Mouse (Mus musculus) forebrain, embryonic 15.5 days (tissue): Measurements from ENCODE around the gene Wdr70. TPM values are rescaled to one million over a fixed set of nuclear protein-coding genes. Genes with fewer than 3 reads are reported as not detected.

Source experiments
- ATAC-seq: fragments of 200-750 bp; cut with Nextera tagmentation; replicated peaks from 2 replicates; pipeline ENCODE4 v1.8.0; 2017; ENCODE audit warnings: mild to moderate bottlenecking, moderate TSS enrichment, moderate library complexity
- H3K27ac ChIP-seq: fragments of 300-500 bp; sonication (generic); replicated peaks from 2 replicates; pipeline ENCODE4 v1.5.1; 2015; ENCODE audit warnings: mild to moderate bottlenecking, inconsistent platforms
- H3K27me3 ChIP-seq: fragments of 300-500 bp; sonication (generic); 2 replicates; pipeline ENCODE4 v1.6.1; 2015; ENCODE audit warnings: inconsistent platforms
- H3K36me3 ChIP-seq: fragments of 300-500 bp; sonication (generic); 2 replicates; pipeline ENCODE4 v1.6.1; 2015; ENCODE audit warnings: mild to moderate bottlenecking, inconsistent platforms
- H3K4me1 ChIP-seq: fragments of 300-500 bp; sonication (generic); 2 replicates; pipeline ENCODE4 v1.6.1; 2015; ENCODE audit warnings: inconsistent platforms
- H3K4me2 ChIP-seq: fragments of 300-500 bp; sonication (generic); replicated peaks from 2 replicates; pipeline ENCODE4 v1.6.1; 2015; ENCODE audit warnings: mild to moderate bottlenecking, inconsistent platforms
- H3K4me3 ChIP-seq: fragments of 300-500 bp; sonication (generic); 2 replicates; pipeline ENCODE4 v1.5.1; 2015; ENCODE audit warnings: mild to moderate bottlenecking, inconsistent platforms
- H3K9ac ChIP-seq: fragments of 300-500 bp; sonication (generic); replicated peaks from 2 replicates; pipeline ENCODE4 v1.6.1; 2015; ENCODE audit warnings: mild to moderate bottlenecking, inconsistent platforms
- H3K9me3 ChIP-seq: fragments of 300-500 bp; sonication (generic); 2 replicates; pipeline ENCODE4 v1.6.1; 2016; ENCODE audit warnings: inconsistent platforms
- WGBS: fragments of 180-500 bp; shearing (Covaris S2); methylation state at CpG from one replicate; pipeline ENCODE4 v1.1.7; 2015; ENCODE audit warnings: mixed read lengths; 5-methylcytosine and 5-hydroxymethylcytosine counted together
- polyA plus RNA-seq: library from polyadenylated mRNA; unstranded; fragments of >200 nt; fragmentation: Nextera tagmentation; extraction: Ambion mirVana; gene quantifications from 2 replicates; pipeline ENCODE4 v1.2.1, GENCODE M21; 2015

Wdr70 gene
- polyA plus RNA-seq, 1 experiment from 2014 or later: 62.8 TPM

DNA sequence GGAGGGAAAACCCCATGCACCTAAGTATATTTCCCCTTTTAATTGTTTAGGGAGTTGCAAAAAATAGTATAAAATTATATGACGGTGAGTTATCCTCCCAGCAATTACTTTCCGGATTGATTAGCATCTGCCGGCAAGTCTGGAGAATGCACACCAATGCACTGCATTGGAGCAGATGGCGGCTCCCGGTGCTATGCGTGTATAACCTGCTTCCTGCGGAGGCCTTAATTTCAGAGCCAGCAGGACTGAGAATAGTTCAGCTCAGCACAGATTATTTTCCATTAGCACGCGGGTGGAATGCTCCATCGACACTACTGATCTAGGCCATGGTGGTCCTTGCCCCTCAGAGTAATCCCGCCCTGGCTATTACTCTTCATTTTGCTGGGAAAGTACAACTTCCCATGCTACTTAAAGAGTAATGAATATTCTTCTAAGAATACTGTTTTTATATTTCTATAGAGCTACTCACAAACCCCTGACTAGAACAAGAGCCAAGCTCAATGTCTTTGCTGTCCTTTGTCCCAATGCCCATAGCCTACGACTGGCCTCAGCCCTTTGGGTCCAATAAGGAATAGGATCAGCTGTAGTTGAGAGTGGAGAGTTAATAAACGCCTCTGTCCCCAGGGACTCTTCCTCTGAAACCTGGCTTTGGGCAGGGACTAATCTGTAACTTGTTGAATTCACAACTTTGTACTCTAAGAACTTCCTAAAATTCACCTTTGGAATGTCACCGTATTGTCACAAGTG lies 176.5 kb downstream of the Wdr70 start:
- ATAC-seq: no peak
- H3K4me2 ChIP-seq: no peak overlapping the region
- H3K27me3 ChIP-seq: no peaks in the 10 kb centered on the region
- H3K27ac ChIP-seq: no peak overlapping the region
- no peaks in the 10 kb centered on the region for H3K9me3 ChIP-seq
- H3K4me3 ChIP-seq: no peak overlapping the region
- H3K4me1 ChIP-seq: no peaks in the 10 kb centered on the region
- WGBS: 82% methylated on average over 14 of the region's 14 CpGs
- H3K9ac ChIP-seq: no peak overlapping the region
- H3K36me3 ChIP-seq: no peaks in the 10 kb centered on the region

DNA sequence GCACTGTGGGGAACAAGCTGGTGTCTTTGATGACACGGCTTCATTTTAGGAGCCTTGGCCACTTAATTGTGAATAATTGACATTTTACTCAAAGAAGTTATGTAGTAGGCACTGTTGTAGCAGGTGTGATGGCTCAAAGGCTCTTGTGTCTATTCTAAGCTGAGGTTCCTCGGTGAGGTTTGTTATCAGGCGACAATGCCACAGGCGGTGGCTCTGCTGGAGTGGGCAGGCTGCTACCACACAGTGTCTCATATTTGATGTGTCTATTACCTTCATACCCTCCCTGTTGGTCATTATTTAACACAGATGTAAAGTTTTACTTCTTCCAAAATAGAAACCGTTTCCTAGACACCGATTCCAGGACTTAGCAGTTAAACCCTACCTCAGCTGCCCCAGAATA lies 177.9 kb downstream of the Wdr70 start:
- Histone ChIP-seq H3K27ac (no peak overlapping the region), H3K36me3 (no peaks in the 10 kb centered on the region), H3K9ac (no peak overlapping the region), H3K27me3 (no peaks in the 10 kb centered on the region), H3K4me3 (no peak overlapping the region), H3K4me2 (no peak overlapping the region), H3K9me3 (no peaks in the 10 kb centered on the region), H3K4me1 (no peaks in the 10 kb centered on the region)
- WGBS: 94% methylated on average over 6 of the region's 6 CpGs
- ATAC-seq: no peak

DNA sequence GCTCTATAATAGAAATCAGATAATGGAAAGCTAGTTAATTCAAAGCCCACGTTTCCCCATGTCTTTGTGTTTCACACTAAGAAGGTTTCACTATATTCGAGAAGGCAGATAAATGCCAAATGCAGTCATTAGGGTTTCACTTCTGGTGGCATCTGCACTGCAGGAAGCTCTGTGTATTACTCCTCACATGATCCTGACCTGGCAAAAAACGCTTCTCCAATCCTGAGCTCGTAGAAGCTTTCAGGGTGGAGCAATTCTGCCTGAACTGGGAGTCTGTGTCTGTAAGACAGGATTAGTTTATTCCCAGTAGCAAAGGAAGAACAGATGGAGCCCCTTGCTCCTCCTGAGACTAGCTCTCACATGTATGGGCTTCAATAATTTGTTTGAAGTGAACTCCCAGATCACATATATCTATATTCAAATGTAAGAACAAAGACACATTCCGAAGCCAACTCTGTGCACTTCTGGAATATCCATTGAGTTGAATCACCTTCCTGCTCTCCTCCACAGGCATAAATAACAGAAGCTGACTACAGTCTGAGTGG lies 192.4 kb downstream of the Wdr70 start:
- H3K9me3 ChIP-seq: no peaks in the 10 kb centered on the region
- 0 out of 2 replicates have a peak, but pooled peaks cover 3% of the 10 kb centered on the region for H3K4me1 ChIP-seq
- no peak overlapping the region for H3K4me3 ChIP-seq
- WGBS: 60% methylated on average over 5 of the region's 5 CpGs
- peak; percentile 41; the same call in 1 of the 2 replicates for ATAC-seq
- no peaks in the 10 kb centered on the region for H3K27me3 ChIP-seq
- no peak overlapping the region for H3K4me2 ChIP-seq
- H3K36me3 ChIP-seq: peaks cover 4% of the 10 kb centered on the region
- no peak overlapping the region for H3K9ac ChIP-seq
- 0 out of 2 replicates have a peak overlapping the region, but pooled peaks have one; percentile 25 for H3K27ac ChIP-seq

DNA sequence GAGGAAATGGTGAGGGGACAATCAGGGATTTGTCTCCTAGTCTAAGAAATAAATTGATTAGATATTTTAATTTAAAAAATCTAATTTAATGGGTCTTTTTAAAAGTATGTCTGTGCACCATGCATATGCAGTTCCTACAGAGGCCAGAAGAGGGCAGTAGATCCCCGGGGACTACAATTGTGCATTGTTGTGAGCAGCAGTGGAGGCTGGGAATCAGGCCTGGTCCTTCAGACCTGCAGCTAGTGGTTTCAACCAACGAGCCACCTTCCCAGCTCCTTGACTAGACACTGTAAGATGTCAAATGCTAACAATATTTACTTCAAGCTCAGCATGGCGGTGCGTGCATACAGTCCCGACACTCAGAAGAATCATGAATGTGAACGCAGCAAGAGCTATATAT lies 199.7 kb downstream of the Wdr70 start:
- H3K27me3 ChIP-seq: no peaks in the 10 kb centered on the region
- no peak overlapping the region for H3K4me3 ChIP-seq
- H3K9me3 ChIP-seq: no peaks in the 10 kb centered on the region
- no peaks in the 10 kb centered on the region for H3K36me3 ChIP-seq
- ATAC-seq: no peak
- no peak overlapping the region for H3K27ac ChIP-seq
- 94% methylated on average over 6 of the region's 6 CpGs for WGBS
- no peaks in the 10 kb centered on the region for H3K4me1 ChIP-seq
- H3K9ac ChIP-seq: no peak overlapping the region
- H3K4me2 ChIP-seq: no peak overlapping the region

DNA sequence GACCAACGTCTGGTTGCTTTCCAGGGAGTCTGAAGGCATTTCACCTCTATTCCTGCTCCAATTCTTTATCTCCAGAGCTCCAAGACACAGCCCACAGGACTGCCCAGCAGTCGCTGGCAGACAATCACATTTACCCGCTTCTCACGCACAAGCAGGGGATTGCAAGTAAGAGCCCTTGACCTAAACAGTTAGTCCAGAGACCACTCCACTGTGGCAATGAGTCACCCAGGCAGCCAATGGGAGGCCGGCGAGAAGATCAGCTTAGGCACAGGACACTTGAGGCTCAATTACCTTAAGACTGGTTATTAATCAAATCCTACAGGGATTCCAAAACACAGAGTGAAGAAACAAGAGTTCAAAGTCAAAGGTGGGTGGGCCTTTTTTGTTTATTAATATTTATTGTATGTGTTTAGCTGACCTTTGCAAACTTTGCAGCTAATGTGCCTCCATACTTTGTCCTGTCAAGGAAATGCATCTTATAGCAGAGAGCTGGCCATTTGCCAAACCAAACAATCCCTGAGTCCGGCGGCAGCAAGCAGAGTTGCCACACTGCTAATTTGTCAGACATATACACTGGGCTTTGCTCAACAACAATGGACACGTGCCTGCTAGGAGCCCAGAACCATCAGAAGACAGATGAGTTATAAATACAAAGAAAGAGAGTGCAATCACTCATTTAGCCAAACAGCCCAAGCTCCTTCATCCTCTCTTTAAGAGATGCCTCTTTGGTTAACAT lies 207.3 kb downstream of the Wdr70 start:
- Histone ChIP-seq H3K4me1 (no peaks in the 10 kb centered on the region), H3K27me3 (no peaks in the 10 kb centered on the region), H3K9ac (no peak overlapping the region), H3K36me3 (no peaks in the 10 kb centered on the region), H3K4me2 (no peak overlapping the region), H3K9me3 (no peaks in the 10 kb centered on the region), H3K27ac (no peak overlapping the region), H3K4me3 (no peak overlapping the region)
- ATAC-seq: no peak
- 57% methylated on average over 9 of the region's 9 CpGs for WGBS

DNA sequence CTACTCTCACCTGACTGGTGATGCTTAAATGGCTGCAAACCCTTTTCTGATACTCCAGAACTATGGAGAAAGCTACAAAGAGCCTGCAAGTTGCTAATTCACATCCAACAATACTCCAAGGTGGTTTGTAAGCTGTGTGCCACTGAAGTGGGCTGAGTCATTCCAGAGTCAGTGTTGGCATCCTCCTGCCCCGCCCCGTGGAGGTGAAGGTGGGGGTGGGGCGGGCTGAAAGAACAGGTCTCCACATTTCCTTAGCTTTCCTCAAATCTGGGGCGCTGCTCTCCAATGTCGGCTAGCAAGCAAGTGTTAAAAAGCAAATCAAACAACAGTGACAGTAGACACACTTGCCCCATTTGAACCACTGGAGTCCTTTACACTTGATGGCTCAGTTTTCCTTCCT lies 208.7 kb downstream of the Wdr70 start:
- Histone ChIP-seq H3K27ac (no peak overlapping the region), H3K4me2 (no peak overlapping the region), H3K9ac (no peak overlapping the region), H3K4me3 (no peak overlapping the region), H3K36me3 (no peaks in the 10 kb centered on the region), H3K9me3 (no peaks in the 10 kb centered on the region), H3K27me3 (no peaks in the 10 kb centered on the region), H3K4me1 (no peaks in the 10 kb centered on the region)
- WGBS: 86% methylated on average over 5 of the region's 5 CpGs
- ATAC-seq: no peak

DNA sequence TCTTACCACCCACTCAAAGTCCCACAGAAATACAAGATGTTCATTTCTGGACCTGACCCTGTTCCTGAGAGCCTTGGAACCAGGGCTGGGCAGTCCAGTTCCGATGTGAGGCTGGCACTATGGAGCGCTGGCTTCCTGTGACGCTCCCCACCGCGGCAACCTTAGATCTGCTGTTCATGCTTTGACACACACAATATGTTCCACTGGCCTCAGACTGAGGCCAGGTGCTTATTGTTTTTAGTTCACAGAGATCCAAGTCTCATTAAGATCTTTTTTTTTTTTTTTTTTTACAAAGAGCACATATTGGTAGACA lies 209.7 kb downstream of the Wdr70 start:
- 84% methylated on average over 5 of the region's 5 CpGs for WGBS
- ATAC-seq: no peak
- Histone ChIP-seq H3K4me2 (no peak overlapping the region), H3K9ac (no peak overlapping the region), H3K27me3 (no peaks in the 10 kb centered on the region), H3K27ac (no peak overlapping the region), H3K36me3 (no peaks in the 10 kb centered on the region), H3K4me1 (no peaks in the 10 kb centered on the region), H3K9me3 (no peaks in the 10 kb centered on the region), H3K4me3 (no peak overlapping the region)

DNA sequence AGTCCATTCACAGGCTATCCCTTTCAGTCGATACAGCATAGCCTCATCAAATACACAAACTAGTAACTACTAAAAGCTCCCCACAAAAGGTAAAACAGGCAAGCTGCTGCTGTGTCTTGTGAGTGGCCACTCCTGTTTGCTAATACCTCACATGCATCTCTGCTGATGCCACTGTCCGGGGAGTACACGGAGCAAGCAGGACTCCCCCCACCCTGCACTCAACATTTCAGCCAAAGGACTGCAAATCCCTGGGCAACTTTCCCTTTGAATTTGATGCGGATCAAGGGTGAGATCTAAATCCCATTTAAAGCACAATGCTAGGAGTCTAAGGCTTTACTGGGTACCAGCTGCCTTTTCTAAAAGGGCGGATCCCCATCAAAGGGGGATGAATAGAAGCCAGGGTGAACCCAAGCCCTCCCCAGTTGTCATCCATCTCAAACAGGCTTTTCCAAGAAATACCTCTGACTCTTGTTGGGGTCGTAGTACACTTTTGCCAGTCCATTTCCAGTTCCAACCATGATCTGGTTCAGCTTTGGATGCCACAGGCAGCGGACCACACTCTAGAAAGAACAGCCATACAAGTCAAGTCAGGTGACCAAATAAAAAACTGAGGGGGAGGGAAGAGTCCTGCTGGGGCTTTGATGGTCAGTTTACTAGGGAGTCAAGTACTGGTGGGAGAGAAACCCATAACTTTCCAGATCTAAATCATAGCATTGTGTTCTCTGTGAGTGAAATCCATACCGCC lies 210.2 kb downstream of the Wdr70 start:
- Histone ChIP-seq H3K9ac (no peak overlapping the region), H3K4me1 (no peaks in the 10 kb centered on the region), H3K4me3 (no peak overlapping the region), H3K9me3 (no peaks in the 10 kb centered on the region), H3K4me2 (no peak overlapping the region), H3K36me3 (peaks cover 3% of the 10 kb centered on the region; the same call in 1 of the 2 replicates), H3K27ac (no peak overlapping the region), H3K27me3 (no peaks in the 10 kb centered on the region)
- WGBS: 44% methylated on average over 8 of the region's 8 CpGs
- ATAC-seq: no peak

DNA sequence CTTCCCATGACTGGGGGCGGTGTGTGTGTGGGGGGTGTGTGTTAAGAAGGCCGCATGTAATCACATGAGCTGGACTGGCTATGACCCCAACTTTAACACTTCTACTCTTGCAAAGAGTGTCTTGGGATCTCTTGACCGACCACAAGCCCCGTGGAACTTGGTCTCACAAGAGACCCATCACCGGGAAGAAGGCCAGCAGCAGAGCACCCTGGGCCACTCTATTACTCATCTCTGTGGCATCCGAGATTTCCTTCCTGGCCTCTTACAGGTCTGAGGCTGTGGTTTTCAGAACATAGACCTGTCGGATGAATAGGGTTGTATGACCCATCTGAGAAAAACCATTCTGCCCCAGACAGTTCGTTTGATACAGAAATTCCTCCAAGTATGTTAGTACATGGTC lies 212.4 kb downstream of the Wdr70 start:
- H3K9me3 ChIP-seq: no peaks in the 10 kb centered on the region
- 94% methylated on average over 8 of the region's 8 CpGs for WGBS
- ATAC-seq: no peak

DNA sequence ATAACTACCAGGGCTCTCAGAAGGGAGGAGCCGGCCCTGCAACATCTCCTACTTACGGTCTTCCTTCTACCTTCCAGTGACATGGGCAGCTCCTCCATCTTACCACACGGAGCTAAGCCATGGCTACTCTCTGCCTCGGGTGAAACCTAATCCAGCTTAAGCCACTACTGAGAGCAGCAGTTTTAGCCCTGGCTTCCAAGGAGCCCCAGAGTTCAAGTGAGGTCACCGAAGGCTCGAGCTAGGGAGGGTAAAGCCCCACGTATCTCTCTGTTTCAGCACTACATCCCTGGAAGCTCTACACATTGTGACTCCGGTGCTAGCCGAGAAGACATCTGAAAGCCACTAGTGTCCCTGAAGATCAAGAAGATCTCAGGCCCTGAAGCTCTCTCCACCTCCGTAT lies 213.9 kb downstream of the Wdr70 start:
- H3K9ac ChIP-seq: no peak overlapping the region
- H3K4me2 ChIP-seq: no peak overlapping the region
- no peak overlapping the region for H3K27ac ChIP-seq
- H3K36me3 ChIP-seq: peaks cover 5% of the 10 kb centered on the region; the same call in 1 of the 2 replicates
- no peak for ATAC-seq
- H3K9me3 ChIP-seq: no peaks in the 10 kb centered on the region
- H3K4me3 ChIP-seq: no peak overlapping the region
- H3K27me3 ChIP-seq: no peaks in the 10 kb centered on the region
- 70% methylated on average over 10 of the region's 10 CpGs for WGBS
- no peaks in the 10 kb centered on the region for H3K4me1 ChIP-seq

More for the DNA sequence above, 212.4 kb downstream of the Wdr70 start:
- Histone ChIP-seq H3K4me3 (no peak overlapping the region), H3K36me3 (peaks cover 5% of the 10 kb centered on the region; the same call in 1 of the 2 replicates), H3K4me1 (no peaks in the 10 kb centered on the region), H3K4me2 (no peak overlapping the region), H3K9ac (no peak overlapping the region), H3K27me3 (no peaks in the 10 kb centered on the region), H3K27ac (no peak overlapping the region)

DNA sequence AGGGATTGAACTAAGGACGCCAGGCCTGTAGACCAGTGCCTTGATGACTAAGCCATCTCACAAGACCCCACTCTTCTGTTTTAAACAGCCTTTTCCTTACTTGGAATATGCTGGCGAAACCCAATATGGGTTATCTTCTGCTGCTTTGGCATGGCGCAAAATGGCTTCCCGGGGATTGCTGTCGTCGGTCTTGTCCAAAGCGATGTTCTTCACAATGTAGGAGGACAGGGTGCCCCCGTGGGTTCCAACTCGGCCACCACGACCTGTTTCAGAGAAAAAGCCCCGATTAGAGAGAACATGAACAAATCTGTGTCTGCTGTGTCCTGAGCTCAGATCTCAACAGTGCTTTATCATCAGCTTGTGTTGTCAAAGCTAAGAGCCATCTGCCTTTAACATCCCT lies 214.8 kb downstream of the Wdr70 start:
- no peaks in the 10 kb centered on the region for H3K27me3 ChIP-seq
- ATAC-seq: no peak
- H3K27ac ChIP-seq: no peak overlapping the region
- no peak overlapping the region for H3K4me2 ChIP-seq
- no peak overlapping the region for H3K4me3 ChIP-seq
- H3K9me3 ChIP-seq: no peaks in the 10 kb centered on the region
- H3K36me3 ChIP-seq: peaks cover 5% of the 10 kb centered on the region; the same call in 1 of the 2 replicates
- WGBS: 93% methylated on average over 11 of the region's 11 CpGs
- no peaks in the 10 kb centered on the region for H3K4me1 ChIP-seq
- H3K9ac ChIP-seq: no peak overlapping the region

DNA sequence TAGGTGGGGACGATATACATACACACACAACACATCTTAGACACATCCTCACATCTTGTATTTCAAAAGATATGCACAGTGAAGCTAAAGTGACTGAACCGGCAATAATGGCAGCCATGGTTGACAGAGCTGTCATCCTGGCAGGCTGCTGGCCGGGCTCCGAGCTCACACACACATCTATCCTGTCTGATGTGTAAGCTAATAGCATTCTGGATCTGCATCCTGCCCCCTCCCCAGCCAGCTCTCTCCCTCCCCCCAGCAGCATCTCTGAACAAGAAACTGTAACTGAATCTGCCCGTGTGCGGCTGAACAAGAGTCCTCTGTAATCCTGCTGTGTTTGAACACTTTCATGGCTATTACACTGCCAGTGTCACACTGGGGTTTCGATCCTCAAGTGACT lies 219.1 kb downstream of the Wdr70 start:
- no peaks in the 10 kb centered on the region for H3K27me3 ChIP-seq
- H3K36me3 ChIP-seq: peaks cover 5% of the 10 kb centered on the region; the same call in 1 of the 2 replicates
- 80% methylated on average over 7 of the region's 7 CpGs for WGBS
- H3K27ac ChIP-seq: no peak overlapping the region
- H3K4me1 ChIP-seq: no peaks in the 10 kb centered on the region; the same call in 1 of the 2 replicates
- no peak overlapping the region for H3K4me3 ChIP-seq
- no peaks in the 10 kb centered on the region for H3K9me3 ChIP-seq
- no peak overlapping the region for H3K9ac ChIP-seq
- no peak overlapping the region for H3K4me2 ChIP-seq
- ATAC-seq: no peak
